Mouse (Mus musculus) ovary, postnatal 10 days (tissue): ENCODE data around the gene Nodal.
"Not testable (repeated sequence)": the region's sequence is repeated elsewhere in the genome, so short reads cannot be mapped to it uniquely, and the experiment has no call there.

Source experiments
- DNase-seq: peaks from one replicate; pipeline ENCODE4 v3.0.0; 2022; ENCODE audit warnings: low spot score

Nodal gene

GRCm38 (mm10) chr10:61429043-61429442, 11.3 kb downstream of the Nodal start:
- no peak for DNase-seq

DNA sequence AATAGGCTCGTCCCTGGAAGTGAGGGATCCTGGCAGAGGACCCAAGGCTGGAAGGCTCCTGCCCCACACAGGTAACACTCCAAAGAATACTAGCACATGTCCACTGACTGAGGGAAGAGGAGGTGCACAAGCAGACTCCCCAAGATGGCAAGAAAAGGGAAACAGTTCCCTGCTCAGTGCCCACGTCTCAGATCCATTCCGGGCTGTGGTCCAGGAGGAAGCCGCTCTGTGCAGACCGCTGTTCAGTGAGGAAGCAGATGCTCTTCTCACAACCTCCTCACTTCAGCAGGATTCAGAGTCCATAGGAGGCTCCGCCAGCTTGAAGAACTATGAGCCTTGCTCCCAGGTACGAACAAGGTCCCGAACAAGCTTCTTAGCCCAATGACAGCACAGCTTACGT, 13.6 kb downstream of the Nodal start:
- no peak for DNase-seq

- no peak for DNase-seq
These were observed 22.5 kb downstream of the Nodal start for GRCm38 (mm10) chr10:61440202-61440800.

- no peak for DNase-seq
These were observed 25.7 kb downstream of the Nodal start for GRCm38 (mm10) chr10:61443456-61443855.

- DNase-seq: no peak
These were observed 26.1 kb downstream of the Nodal start for GRCm38 (mm10) chr10:61443876-61444275.

- DNase-seq: no peak
These were observed 27.2 kb downstream of the Nodal start for GRCm38 (mm10) chr10:61445016-61445415.

GRCm38 (mm10) chr10:61447581-61448353, 30.0 kb downstream of the Nodal start:
- no peak for DNase-seq

DNA sequence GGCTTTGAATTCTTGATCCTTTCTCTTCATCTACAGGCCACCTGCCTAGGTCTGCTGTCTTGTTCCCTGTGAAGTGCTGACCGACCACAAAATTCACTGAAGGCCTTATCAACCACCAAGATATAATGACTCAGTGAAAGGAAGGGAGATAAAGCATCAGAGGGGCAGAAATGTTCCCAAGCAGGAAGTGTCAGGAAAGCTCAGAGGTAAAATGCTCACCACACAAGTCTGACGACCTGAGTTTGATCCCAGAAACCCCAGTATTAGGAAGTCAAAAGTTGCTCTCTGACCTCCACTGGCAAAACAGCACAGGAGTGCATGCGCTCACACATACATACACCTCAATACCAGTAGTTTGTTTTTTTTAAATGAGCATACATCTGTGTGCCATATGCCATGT, 31.1 kb downstream of the Nodal start:
- no peak for DNase-seq

- DNase-seq: peak; percentile 8
These were observed 33.7 kb downstream of the Nodal start for GRCm38 (mm10) chr10:61451463-61451930.

GRCm38 (mm10) chr10:61451931-61452617, 34.3 kb downstream of the Nodal start:
- peak; percentile 18 for DNase-seq

DNA sequence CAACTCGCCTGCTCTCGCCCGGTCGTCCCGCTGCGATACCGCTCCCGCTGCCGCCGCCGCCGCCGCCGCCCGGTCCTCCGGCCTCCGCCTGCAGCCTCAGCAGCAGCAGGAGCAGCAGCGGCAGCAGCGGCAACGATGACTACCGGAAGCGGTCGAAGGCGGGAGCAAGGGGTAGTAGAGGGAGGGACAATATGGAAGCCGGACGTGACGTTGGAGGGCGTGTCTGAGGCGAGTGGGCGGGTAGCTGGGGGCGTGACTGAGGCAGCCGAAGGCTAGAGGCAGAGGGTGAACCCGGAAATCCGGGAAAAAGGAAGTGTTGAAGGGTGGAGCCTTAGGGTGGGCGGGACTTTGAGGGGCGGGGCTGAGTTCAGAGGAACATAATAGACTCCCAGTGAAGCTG, 34.9 kb downstream of the Nodal start, which contains the start of gene Eif4ebp2:
Eif4ebp2 (minus strand) TSS at position 17 of the 400 bp plus-strand sequence.
- DNase-seq: peak; percentile 97

DNA sequence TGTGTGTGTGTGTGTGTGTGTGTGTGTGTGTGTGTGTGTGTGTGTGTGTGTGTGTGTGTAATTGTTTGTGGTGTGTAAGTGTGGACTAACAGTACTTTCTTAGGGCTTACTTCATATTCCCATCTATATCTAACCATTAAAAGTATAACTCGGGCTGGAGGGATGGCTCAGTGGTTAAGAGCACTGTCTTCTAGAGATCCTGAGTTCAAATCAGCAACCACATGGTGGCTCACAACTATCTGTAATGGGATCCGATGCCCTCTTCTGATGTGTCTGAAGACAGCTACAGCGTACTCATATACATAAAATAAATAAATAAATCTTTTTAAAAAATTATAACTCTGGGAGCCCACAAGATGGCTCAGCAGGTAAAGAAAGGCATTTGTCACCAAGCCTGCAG, 35.4 kb downstream of the Nodal start:
- DNase-seq: not testable (repeated sequence)

GRCm38 (mm10) chr10:61457182-61457581, 39.4 kb downstream of the Nodal start:
- DNase-seq: no peak

- DNase-seq: no peak
These were observed 47.2 kb downstream of the Nodal start for GRCm38 (mm10) chr10:61465009-61465408.

DNA sequence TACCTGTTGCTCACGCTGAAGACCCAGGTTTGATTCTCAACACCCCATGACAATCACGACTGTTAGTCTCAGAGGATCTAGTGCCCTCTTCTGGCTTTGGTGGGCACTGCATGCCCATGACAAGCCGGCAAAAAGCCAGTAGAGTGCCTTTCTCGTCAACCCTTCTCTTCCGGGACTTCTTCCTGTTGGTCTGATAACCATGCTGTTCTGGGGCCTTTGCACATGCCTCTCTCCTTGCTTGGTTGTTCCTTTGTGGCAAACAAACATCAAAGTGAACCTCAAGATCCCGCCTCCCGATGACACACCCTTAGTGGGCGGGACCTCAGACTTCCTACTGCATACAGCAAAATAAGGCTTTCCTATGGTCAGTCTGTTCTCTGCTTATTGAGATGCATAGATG, 48.5 kb downstream of the Nodal start:
- no peak for DNase-seq

DNA sequence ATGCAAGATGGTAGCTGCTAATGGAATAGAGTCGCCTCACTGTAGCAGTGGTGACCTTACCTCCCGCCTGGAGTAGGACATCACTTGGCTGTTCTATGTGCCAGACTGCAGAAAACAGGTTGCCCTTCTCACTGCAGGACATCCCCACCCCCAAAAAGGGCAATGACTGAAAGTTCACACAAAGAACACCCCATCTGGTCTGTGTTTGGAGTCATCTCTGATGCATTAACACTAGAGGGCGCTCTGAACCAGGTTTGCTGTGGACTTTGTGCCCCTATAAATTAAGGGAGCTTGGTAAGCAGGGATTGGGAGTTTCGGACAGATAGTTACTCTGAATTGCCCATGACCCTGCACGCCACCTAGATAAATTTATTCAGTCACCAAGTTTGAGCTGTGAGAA, 49.1 kb downstream of the Nodal start:
- DNase-seq: no peak

- no peak for DNase-seq
These were observed 51.1 kb downstream of the Nodal start for GRCm38 (mm10) chr10:61468900-61469299.

DNA sequence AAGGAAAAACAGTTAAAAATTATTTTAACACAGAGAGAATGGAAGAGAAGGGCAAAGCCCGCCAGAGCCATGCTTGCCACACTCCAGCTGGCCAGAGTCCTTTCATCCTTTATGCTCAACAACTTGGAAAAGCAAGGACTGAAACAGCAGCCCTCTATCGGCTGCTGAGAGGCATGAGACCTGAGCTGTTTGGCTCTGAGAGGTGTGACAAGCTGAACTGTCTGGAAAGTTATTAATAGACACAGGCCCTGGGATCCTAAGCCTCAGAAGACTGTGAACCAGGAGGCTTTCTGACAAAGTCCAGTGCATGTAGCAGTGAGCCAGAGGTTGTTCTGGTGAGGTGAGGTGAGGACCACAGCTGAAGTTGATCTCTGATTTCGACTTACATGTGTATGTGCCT, 55.9 kb downstream of the Nodal start:
- no peak for DNase-seq

GRCm38 (mm10) chr10:61474344-61474743, 56.6 kb downstream of the Nodal start:
- DNase-seq: no peak
